Mouse (Mus musculus) midbrain, embryonic 13.5 days (tissue): ENCODE data around the gene Mgll. TPM values are rescaled to one million over a fixed set of nuclear protein-coding genes. Genes with fewer than 3 reads are reported as not detected.

Experiments used
- ATAC-seq: fragments of 200-750 bp; cut with Nextera tagmentation; 2 replicates; pipeline ENCODE4 v1.8.0; 2017; ENCODE audit warnings: mild to moderate bottlenecking, moderate TSS enrichment, moderate library complexity
- H3K27ac ChIP-seq: fragments of 300-500 bp; sonication (generic); 2 replicates; pipeline ENCODE4 v1.5.1; 2015; ENCODE audit warnings: inconsistent platforms, mild to moderate bottlenecking, moderate library complexity
- H3K27me3 ChIP-seq: fragments of 300-500 bp; sonication (generic); 2 replicates; pipeline ENCODE4 v1.6.1; 2015; ENCODE audit warnings: mild to moderate bottlenecking, inconsistent platforms
- H3K36me3 ChIP-seq: fragments of 300-500 bp; sonication (generic); 2 replicates; pipeline ENCODE4 v1.6.1; 2015; ENCODE audit warnings: mild to moderate bottlenecking, inconsistent platforms
- H3K4me1 ChIP-seq: fragments of 300-500 bp; sonication (generic); replicated peaks from 2 replicates; pipeline ENCODE4 v1.6.1; 2015; ENCODE audit warnings: inconsistent platforms
- H3K4me2 ChIP-seq: fragments of 300-500 bp; sonication (generic); replicated peaks from 2 replicates; pipeline ENCODE4 v1.6.1; 2015; ENCODE audit warnings: moderate library complexity, mild to moderate bottlenecking, inconsistent platforms
- H3K4me3 ChIP-seq: fragments of 300-500 bp; sonication (generic); replicated peaks from 2 replicates; pipeline ENCODE4 v1.5.1; 2015; ENCODE audit warnings: mild to moderate bottlenecking, inconsistent platforms
- H3K9ac ChIP-seq: fragments of 300-500 bp; sonication (generic); replicated peaks from 2 replicates; pipeline ENCODE4 v1.6.1; 2015; ENCODE audit warnings: mild to moderate bottlenecking, inconsistent platforms
- H3K9me3 ChIP-seq: fragments of 300-500 bp; sonication (generic); 2 replicates; pipeline ENCODE4 v1.6.1; 2016; ENCODE audit warnings: mild to moderate bottlenecking, inconsistent platforms
- WGBS: fragments of 180-500 bp; shearing (Covaris S2); methylation state at CpG from one replicate; pipeline ENCODE4 v1.1.7; 2015; 5-methylcytosine and 5-hydroxymethylcytosine counted together
- polyA plus RNA-seq: library from polyadenylated mRNA; unstranded; fragments of >200 nt; fragmentation: Nextera tagmentation; extraction: Ambion mirVana; gene quantifications from 2 replicates; pipeline ENCODE4 v1.2.1, GENCODE M21; 2015

The Mgll gene
- polyA plus RNA-seq, 1 experiment from 2014 or later: 7.4 TPM

- H3K36me3 ChIP-seq: no peaks in the 10 kb centered on the region
- no peak for ATAC-seq
- no peak overlapping the region for H3K4me3 ChIP-seq
- WGBS: 69% methylated on average over 7 of the region's 7 CpGs
- H3K4me1 ChIP-seq: peaks cover 33% of the 10 kb centered on the region
- H3K27me3 ChIP-seq: no peaks in the 10 kb centered on the region
- no peak overlapping the region for H3K4me2 ChIP-seq
- H3K9ac ChIP-seq: no peak overlapping the region
- no peaks in the 10 kb centered on the region for H3K9me3 ChIP-seq
- H3K27ac ChIP-seq: no peak overlapping the region
These were observed 60.5 kb downstream of the Mgll start for GRCm38 (mm10) chr6:88784691-88785173.

- H3K4me2 ChIP-seq: no peak overlapping the region
These were observed 61.1 kb downstream of the Mgll start for GRCm38 (mm10) chr6:88785331-88785730.

GRCm38 (mm10) chr6:88785781-88786542 is 61.8 kb downstream of the Mgll start:
- Histone ChIP-seq H3K36me3 (no peaks in the 10 kb centered on the region), H3K27me3 (no peaks in the 10 kb centered on the region), H3K4me1 (peaks cover 34% of the 10 kb centered on the region), H3K27ac (no peak overlapping the region), H3K4me3 (no peak overlapping the region), H3K9ac (no peak overlapping the region), H3K9me3 (no peaks in the 10 kb centered on the region), H3K4me2 (no peak overlapping the region)
- WGBS: 72% methylated on average over 10 of the region's 10 CpGs
- ATAC-seq: no peak

More at GRCm38 (mm10) chr6:88785331-88785730, 61.1 kb downstream of the Mgll start:
- ATAC-seq: no peak
- H3K36me3 ChIP-seq: no peaks in the 10 kb centered on the region
- H3K9ac ChIP-seq: no peak overlapping the region
- no peaks in the 10 kb centered on the region for H3K27me3 ChIP-seq
- peaks cover 33% of the 10 kb centered on the region for H3K4me1 ChIP-seq
- no peak overlapping the region for H3K27ac ChIP-seq
- 78% methylated on average over 5 of the region's 5 CpGs for WGBS
- no peaks in the 10 kb centered on the region for H3K9me3 ChIP-seq
- no peak overlapping the region for H3K4me3 ChIP-seq

GRCm38 (mm10) chr6:88786732-88787445 is 62.7 kb downstream of the Mgll start:
- no peak for ATAC-seq
- H3K36me3 ChIP-seq: no peaks in the 10 kb centered on the region
- no peak overlapping the region for H3K9ac ChIP-seq
- no peaks in the 10 kb centered on the region for H3K9me3 ChIP-seq
- no peaks in the 10 kb centered on the region for H3K27me3 ChIP-seq
- no peak overlapping the region for H3K4me2 ChIP-seq
- WGBS: 85% methylated on average over 15 of the region's 15 CpGs
- H3K4me1 ChIP-seq: peaks cover 42% of the 10 kb centered on the region
- H3K4me3 ChIP-seq: no peak overlapping the region
- H3K27ac ChIP-seq: 0 out of 2 replicates have a peak overlapping the region, but pooled peaks have one; percentile 56

- H3K9me3 ChIP-seq: no peaks in the 10 kb centered on the region
- WGBS: 60% methylated on average over 14 of the region's 14 CpGs
- H3K36me3 ChIP-seq: no peaks in the 10 kb centered on the region
- H3K9ac ChIP-seq: peak overlapping the region; percentile 39; the same call in 1 of the 2 replicates
- 0 out of 2 replicates have a peak, but pooled peaks have one; percentile 2 for ATAC-seq
- H3K27ac ChIP-seq: peak overlapping the region; percentile 56; the same call in 1 of the 2 replicates
- no peaks in the 10 kb centered on the region for H3K27me3 ChIP-seq
- H3K4me3 ChIP-seq: no peak overlapping the region
- H3K4me1 ChIP-seq: peaks cover 47% of the 10 kb centered on the region
- H3K4me2 ChIP-seq: no peak overlapping the region
These were observed 63.3 kb downstream of the Mgll start for GRCm38 (mm10) chr6:88787496-88787895.

GRCm38 (mm10) chr6:88788219-88788618 is 64.0 kb downstream of the Mgll start:
- H3K9ac ChIP-seq: no peak overlapping the region; the same call in 1 of the 2 replicates
- no peak overlapping the region for H3K4me3 ChIP-seq
- H3K4me1 ChIP-seq: peaks cover 55% of the 10 kb centered on the region
- no peak overlapping the region for H3K4me2 ChIP-seq
- no peaks in the 10 kb centered on the region for H3K27me3 ChIP-seq
- peak overlapping the region; percentile 59 for H3K27ac ChIP-seq
- H3K9me3 ChIP-seq: no peaks in the 10 kb centered on the region
- ATAC-seq: peak; percentile 58
- H3K36me3 ChIP-seq: no peaks in the 10 kb centered on the region
- 61% methylated on average over 11 of the region's 11 CpGs for WGBS

- 52% methylated on average over 9 of the region's 9 CpGs for WGBS
- 0 out of 2 replicates have a peak, but pooled peaks have one; percentile 28 for ATAC-seq
- no peak overlapping the region for H3K27ac ChIP-seq
These were observed 67.1 kb downstream of the Mgll start for GRCm38 (mm10) chr6:88791299-88791698.

GRCm38 (mm10) chr6:88792147-88792691 is 68.0 kb downstream of the Mgll start:
- Histone ChIP-seq H3K9me3 (no peaks in the 10 kb centered on the region), H3K27ac (no peak overlapping the region), H3K4me3 (no peak overlapping the region), H3K9ac (no peak overlapping the region), H3K4me2 (no peak overlapping the region), H3K4me1 (peaks cover 43% of the 10 kb centered on the region), H3K36me3 (no peaks in the 10 kb centered on the region), H3K27me3 (no peaks in the 10 kb centered on the region)
- 38% methylated on average over 7 of the region's 7 CpGs for WGBS
- no peak for ATAC-seq

More at GRCm38 (mm10) chr6:88791299-88791698, 67.1 kb downstream of the Mgll start:
- Histone ChIP-seq H3K36me3 (no peaks in the 10 kb centered on the region), H3K4me3 (no peak overlapping the region), H3K27me3 (no peaks in the 10 kb centered on the region), H3K9ac (no peak overlapping the region), H3K9me3 (no peaks in the 10 kb centered on the region), H3K4me1 (peaks cover 50% of the 10 kb centered on the region), H3K4me2 (no peak overlapping the region)

GRCm38 (mm10) chr6:88793243-88793642 is 69.0 kb downstream of the Mgll start:
- Histone ChIP-seq H3K4me2 (no peak overlapping the region), H3K9me3 (no peaks in the 10 kb centered on the region), H3K36me3 (no peaks in the 10 kb centered on the region), H3K4me3 (no peak overlapping the region), H3K4me1 (peaks cover 35% of the 10 kb centered on the region), H3K27me3 (no peaks in the 10 kb centered on the region), H3K9ac (no peak overlapping the region), H3K27ac (no peak overlapping the region)
- peak; percentile 74; the same call in 1 of the 2 replicates for ATAC-seq
- 32% methylated on average over 2 of the region's 2 CpGs for WGBS

GRCm38 (mm10) chr6:88793872-88794271 is 69.7 kb downstream of the Mgll start:
- no peaks in the 10 kb centered on the region for H3K36me3 ChIP-seq
- ATAC-seq: no peak
- H3K4me3 ChIP-seq: no peak overlapping the region
- no peaks in the 10 kb centered on the region for H3K27me3 ChIP-seq
- H3K9ac ChIP-seq: no peak overlapping the region
- peaks cover 31% of the 10 kb centered on the region for H3K4me1 ChIP-seq
- 84% methylated on average over 13 of the region's 13 CpGs for WGBS
- no peak overlapping the region for H3K4me2 ChIP-seq
- H3K9me3 ChIP-seq: no peaks in the 10 kb centered on the region
- no peak overlapping the region for H3K27ac ChIP-seq

- Histone ChIP-seq H3K4me2 (no peak overlapping the region), H3K4me3 (no peak overlapping the region), H3K9me3 (no peaks in the 10 kb centered on the region), H3K36me3 (no peaks in the 10 kb centered on the region), H3K27ac (no peak overlapping the region), H3K4me1 (peaks cover 29% of the 10 kb centered on the region), H3K9ac (no peak overlapping the region), H3K27me3 (no peaks in the 10 kb centered on the region)
- ATAC-seq: no peak
- WGBS: 82% methylated on average over 14 of the region's 14 CpGs
These were observed 70.4 kb downstream of the Mgll start for GRCm38 (mm10) chr6:88794561-88794971.

GRCm38 (mm10) chr6:88800191-88800590 is 76.0 kb downstream of the Mgll start:
- Histone ChIP-seq H3K27ac (no peak overlapping the region), H3K4me3 (no peak overlapping the region), H3K4me1 (0 out of 2 replicates have a peak, but pooled peaks cover 2% of the 10 kb centered on the region), H3K4me2 (no peak overlapping the region), H3K9me3 (no peaks in the 10 kb centered on the region), H3K27me3 (no peaks in the 10 kb centered on the region; the same call in 1 of the 2 replicates), H3K9ac (no peak overlapping the region), H3K36me3 (no peaks in the 10 kb centered on the region)
- 88% methylated on average over 7 of the region's 7 CpGs for WGBS
- no peak for ATAC-seq
